Mouse (Mus musculus) limb, embryonic 11.5 days (tissue): ENCODE data around the gene Snx33. TPM values are rescaled to one million over a fixed set of nuclear protein-coding genes. Genes with fewer than 3 reads are reported as not detected.
A peak's percentile ranks its signal among the peaks of the same experiment; 100 is the strongest.

ENCODE experiments used
- ATAC-seq: fragments of 200-750 bp; cut with Nextera tagmentation; 2 replicates; pipeline ENCODE4 v1.8.0; 2017; ENCODE audit warnings: low read depth; ENCODE audit not compliant: insufficient number of reproducible peaks, low FRiP score, low TSS enrichment
- DNase-seq: peaks from one replicate; pipeline ENCODE4 v3.0.0-alpha.2; 2015; ENCODE audit warnings: low spot score
- H3K27ac ChIP-seq: fragments of 300-500 bp; sonication (generic); replicated peaks from 2 replicates; pipeline ENCODE4 v1.5.1; 2014; ENCODE audit warnings: low read depth, mild to moderate bottlenecking, low read length
- H3K27me3 ChIP-seq: fragments of 300-500 bp; sonication (generic); 2 replicates; pipeline ENCODE4 v1.6.1; 2014; ENCODE audit warnings: mild to moderate bottlenecking, low read length, mixed read lengths; ENCODE audit not compliant: control insufficient read depth, insufficient read depth
- H3K36me3 ChIP-seq: fragments of 300-500 bp; sonication (generic); 2 replicates; pipeline ENCODE4 v1.6.1; 2014; ENCODE audit warnings: mild to moderate bottlenecking, low read length, moderate library complexity, mixed read lengths; ENCODE audit not compliant: control insufficient read depth, insufficient read depth
- H3K4me1 ChIP-seq: fragments of 300-500 bp; sonication (generic); 2 replicates; pipeline ENCODE4 v1.6.1; 2014; ENCODE audit warnings: low read length, mixed read lengths; ENCODE audit not compliant: control insufficient read depth, insufficient read depth
- H3K4me2 ChIP-seq: fragments of 300-500 bp; sonication (generic); 2 replicates; pipeline ENCODE4 v1.6.1; 2014; ENCODE audit warnings: low read depth, mild to moderate bottlenecking, moderate library complexity; ENCODE audit not compliant: severe bottlenecking
- H3K4me3 ChIP-seq: fragments of 300-500 bp; sonication (generic); 2 replicates; pipeline ENCODE4 v1.5.1; 2014; ENCODE audit warnings: low read depth, low read length
- H3K9ac ChIP-seq: fragments of 300-500 bp; sonication (generic); 2 replicates; pipeline ENCODE4 v1.6.1; 2014; ENCODE audit warnings: mild to moderate bottlenecking, low read length
- H3K9me3 ChIP-seq: fragments of 300-500 bp; sonication (generic); 2 replicates; pipeline ENCODE4 v1.6.1; 2016; ENCODE audit warnings: low read length; ENCODE audit not compliant: control insufficient read depth
- WGBS: fragments of 180-500 bp; shearing (Covaris S2); extraction: QIAGEN DNeasy Blood & Tissue Kit; methylation state at CpG from one replicate; pipeline ENCODE4 v1.1.7; 2014; 5-methylcytosine and 5-hydroxymethylcytosine counted together
- polyA plus RNA-seq: library from polyadenylated mRNA; unstranded; fragments of >200 nt; fragmentation: Nextera tagmentation; extraction: Ambion mirVana; gene quantifications from 2 replicates; pipeline ENCODE4 v1.2.1, GENCODE M21; 2014

Snx33 gene
- polyA plus RNA-seq, 1 experiment from 2014 or later = 7.8 TPM

DNA sequence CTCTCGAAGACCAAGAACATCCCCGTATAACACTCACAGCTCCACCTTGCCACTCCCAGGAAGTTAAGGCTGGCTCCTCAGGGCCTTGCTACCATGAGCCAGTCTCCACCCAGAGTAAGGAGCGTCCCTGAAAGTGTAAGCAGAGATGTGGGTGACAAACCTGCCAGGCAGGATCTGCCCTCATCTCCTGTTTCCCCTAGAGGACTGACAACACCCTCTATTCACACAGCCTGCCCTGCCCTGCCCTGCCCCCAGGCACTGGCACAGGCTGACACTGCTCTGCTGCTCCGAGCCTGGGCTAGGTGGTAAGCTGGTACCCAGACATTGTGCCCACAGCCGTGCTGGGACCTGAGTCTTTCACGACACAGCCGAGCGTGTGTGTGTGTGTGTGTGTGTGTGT is 27.0 kb downstream of the Snx33 start:
- Histone ChIP-seq H3K4me2 (no peak overlapping the region), H3K27ac (no peak overlapping the region), H3K27me3 (no peaks in the 10 kb centered on the region), H3K36me3 (no peaks in the 10 kb centered on the region), H3K9me3 (no peaks in the 10 kb centered on the region), H3K4me3 (no peak overlapping the region), H3K9ac (no peak overlapping the region), H3K4me1 (no peaks in the 10 kb centered on the region)
- ATAC-seq (no peak), DNase-seq (no peak)
- 69% methylated on average over 8 of the region's 8 CpGs for WGBS

GRCm38 (mm10) chr9:56900571-56900970 is 27.6 kb downstream of the Snx33 start:
- H3K27ac ChIP-seq = no peak overlapping the region
- H3K9me3 ChIP-seq = no peaks in the 10 kb centered on the region
- H3K4me2 ChIP-seq = no peak overlapping the region
- WGBS = 51% methylated on average over 9 of the region's 9 CpGs
- H3K36me3 ChIP-seq = no peaks in the 10 kb centered on the region
- no peaks in the 10 kb centered on the region for H3K4me1 ChIP-seq
- H3K9ac ChIP-seq = no peak overlapping the region
- DNase-seq (no peak), ATAC-seq (no peak)
- no peak overlapping the region for H3K4me3 ChIP-seq
- no peaks in the 10 kb centered on the region for H3K27me3 ChIP-seq

DNA sequence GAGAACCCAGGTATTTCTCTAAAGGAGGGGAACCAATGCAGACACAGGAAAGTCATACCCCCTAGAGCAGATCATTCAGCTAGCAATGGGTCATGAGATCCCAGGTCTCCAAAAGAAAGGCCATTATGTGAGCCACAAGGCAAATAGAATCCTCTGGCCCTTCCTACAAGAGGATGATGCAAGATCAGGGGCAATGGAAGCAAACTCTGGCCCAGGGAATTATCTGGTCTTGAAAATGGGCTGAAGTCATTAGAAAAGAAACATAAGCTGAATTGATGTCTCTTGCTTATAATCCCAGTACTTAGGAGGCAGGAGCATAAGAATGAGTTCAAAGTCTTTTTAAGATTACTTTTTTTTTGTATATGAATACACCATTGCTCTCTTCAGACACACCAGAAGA is 28.1 kb downstream of the Snx33 start:
- no peak for ATAC-seq

DNA sequence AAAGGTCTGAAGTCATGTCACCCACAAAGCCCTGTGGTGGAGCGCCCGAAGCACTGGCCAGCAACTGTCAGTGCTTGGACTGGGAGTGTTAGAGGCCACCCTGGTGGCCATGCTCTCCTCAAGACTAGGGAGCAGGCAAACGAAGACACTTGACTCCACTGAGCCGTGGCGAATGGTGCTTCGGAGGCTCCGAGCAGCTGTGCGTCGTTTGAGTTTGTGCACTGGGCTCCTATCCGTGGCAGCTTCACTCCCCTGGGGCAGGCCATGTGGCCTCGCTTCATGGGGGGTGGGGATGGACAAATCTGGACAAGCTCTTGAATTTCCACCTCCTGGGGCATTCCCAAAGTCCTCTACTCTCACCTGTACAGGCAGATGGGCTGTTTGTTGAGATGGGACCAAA is 28.8 kb downstream of the Snx33 start:
- H3K9ac ChIP-seq = no peak overlapping the region
- ATAC-seq = no peak
- 66% methylated on average over 11 of the region's 11 CpGs for WGBS

More for the DNA sequence above, 28.1 kb downstream of the Snx33 start:
- no peak overlapping the region for H3K27ac ChIP-seq
- no peak overlapping the region for H3K4me3 ChIP-seq
- no peaks in the 10 kb centered on the region for H3K9me3 ChIP-seq
- no peaks in the 10 kb centered on the region for H3K27me3 ChIP-seq
- no peak overlapping the region for H3K9ac ChIP-seq
- no peak overlapping the region for H3K4me2 ChIP-seq
- DNase-seq = no peak
- no peaks in the 10 kb centered on the region for H3K36me3 ChIP-seq
- no peaks in the 10 kb centered on the region for H3K4me1 ChIP-seq

GRCm38 (mm10) chr9:56896779-56897178 is 31.4 kb downstream of the Snx33 start:
- H3K9me3 ChIP-seq = no peaks in the 10 kb centered on the region
- WGBS = 93% methylated on average over 12 of the region's 12 CpGs
- H3K4me1 ChIP-seq = peaks cover 7% of the 10 kb centered on the region; the same call in 1 of the 2 replicates
- no peak overlapping the region for H3K27ac ChIP-seq
- no peak for ATAC-seq
- no peak overlapping the region for H3K9ac ChIP-seq
- no peaks in the 10 kb centered on the region for H3K27me3 ChIP-seq
- H3K36me3 ChIP-seq = no peaks in the 10 kb centered on the region
- no peak overlapping the region for H3K4me3 ChIP-seq
- no peak overlapping the region for H3K4me2 ChIP-seq
- DNase-seq = no peak

More for the DNA sequence above, 28.8 kb downstream of the Snx33 start:
- Histone ChIP-seq H3K27me3 (no peaks in the 10 kb centered on the region), H3K4me1 (no peaks in the 10 kb centered on the region), H3K27ac (no peak overlapping the region), H3K4me3 (no peak overlapping the region), H3K9me3 (no peaks in the 10 kb centered on the region), H3K4me2 (no peak overlapping the region), H3K36me3 (no peaks in the 10 kb centered on the region)
- DNase-seq = no peak

DNA sequence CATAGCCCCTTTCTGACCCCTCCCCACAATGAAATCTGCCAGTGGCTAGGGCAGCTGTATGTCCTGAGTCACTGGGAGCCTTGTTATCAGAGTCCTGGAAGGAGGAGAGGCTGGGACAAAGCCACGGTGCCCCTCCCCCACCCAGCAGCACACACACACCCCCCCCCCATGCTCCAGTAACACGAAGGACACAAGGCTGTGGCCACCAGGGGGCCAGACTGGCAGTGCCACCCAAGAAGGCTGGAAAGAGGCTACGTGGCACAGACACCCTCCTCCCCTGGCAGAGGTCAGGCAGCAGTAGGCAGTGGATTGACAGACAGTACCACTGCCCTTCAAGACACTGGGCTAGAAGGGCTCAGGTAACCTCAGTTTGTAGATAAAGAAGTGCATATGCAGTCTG is 34.2 kb downstream of the Snx33 start:
- Histone ChIP-seq H3K9me3 (no peaks in the 10 kb centered on the region), H3K4me1 (peaks cover 11% of the 10 kb centered on the region), H3K9ac (peak overlapping the region; percentile 38; the same call in 1 of the 2 replicates), H3K4me2 (no peak overlapping the region), H3K27ac (no peak overlapping the region), H3K27me3 (no peaks in the 10 kb centered on the region), H3K36me3 (no peaks in the 10 kb centered on the region), H3K4me3 (no peak overlapping the region)
- WGBS = 22% methylated on average over 3 of the region's 3 CpGs
- ATAC-seq = no peak
- DNase-seq = no peak

GRCm38 (mm10) chr9:56893313-56893712 is 34.9 kb downstream of the Snx33 start:
- H3K9ac ChIP-seq = peak overlapping the region; percentile 38
- H3K36me3 ChIP-seq = no peaks in the 10 kb centered on the region
- DNase-seq = no peak
- H3K27ac ChIP-seq = no peak overlapping the region
- peaks cover 11% of the 10 kb centered on the region for H3K4me1 ChIP-seq
- H3K4me2 ChIP-seq = no peak overlapping the region
- WGBS = 71% methylated on average over 8 of the region's 8 CpGs
- no peak for ATAC-seq
- no peak overlapping the region for H3K4me3 ChIP-seq
- no peaks in the 10 kb centered on the region for H3K27me3 ChIP-seq
- no peaks in the 10 kb centered on the region for H3K9me3 ChIP-seq

GRCm38 (mm10) chr9:56892111-56892510 is 36.1 kb downstream of the Snx33 start:
- DNase-seq = no peak
- H3K27me3 ChIP-seq = no peaks in the 10 kb centered on the region
- H3K9me3 ChIP-seq = no peaks in the 10 kb centered on the region
- WGBS = 86% methylated on average over 10 of the region's 10 CpGs
- H3K36me3 ChIP-seq = peaks cover under 1% of the 10 kb centered on the region; the same call in 1 of the 2 replicates
- H3K4me2 ChIP-seq = no peak overlapping the region
- ATAC-seq = no peak
- H3K9ac ChIP-seq = no peak overlapping the region
- H3K4me3 ChIP-seq = no peak overlapping the region
- no peak overlapping the region for H3K27ac ChIP-seq
- peaks cover 11% of the 10 kb centered on the region for H3K4me1 ChIP-seq

DNA sequence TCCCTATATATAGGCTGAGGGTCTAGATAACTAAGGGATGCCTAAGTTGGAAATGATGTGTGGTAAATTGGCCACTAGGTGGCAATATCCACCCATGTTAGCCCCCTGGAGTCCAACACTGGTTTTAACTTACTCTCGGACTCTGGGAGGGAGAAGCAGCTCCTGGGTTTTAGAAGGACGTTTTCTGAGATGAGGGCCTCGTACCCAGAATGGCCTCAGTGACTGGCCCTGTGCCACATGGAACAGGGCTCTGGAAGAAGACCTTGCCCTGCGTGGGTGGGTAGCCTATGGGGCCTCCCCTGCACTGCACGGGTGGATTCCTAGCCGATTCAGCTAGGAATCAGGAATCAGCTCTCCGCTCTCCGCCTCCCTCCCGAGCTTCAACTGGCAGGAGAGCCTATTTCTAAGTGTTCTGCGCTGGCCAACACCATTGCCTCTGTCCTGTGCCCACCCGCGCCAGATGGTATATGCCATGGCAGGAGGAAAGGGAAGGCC is 36.6 kb downstream of the Snx33 start:
- Histone ChIP-seq H3K36me3 (peaks cover 3% of the 10 kb centered on the region; the same call in 1 of the 2 replicates), H3K4me3 (no peak overlapping the region), H3K4me2 (no peak overlapping the region), H3K9me3 (no peaks in the 10 kb centered on the region), H3K9ac (peak overlapping the region; percentile 23; the same call in 1 of the 2 replicates), H3K27ac (no peak overlapping the region), H3K27me3 (no peaks in the 10 kb centered on the region), H3K4me1 (peaks cover 11% of the 10 kb centered on the region)
- WGBS = 32% methylated on average over 12 of the region's 12 CpGs
- no peak for ATAC-seq
- DNase-seq = peak; percentile 76
